Mouse (Mus musculus) MEL (cell line): Measurements from ENCODE around the gene Rtbdn. TPM values are rescaled to one million over a fixed set of nuclear protein-coding genes. Genes with fewer than 3 reads are reported as not detected.

ENCODE experiments used
- DNase-seq: peaks from one replicate; pipeline ENCODE4 v3.0.0; 2011; ENCODE audit warnings: low read depth, low spot score
- H3K27ac ChIP-seq: 2 replicates; pipeline ENCODE4 v1.5.1; 2012; ENCODE audit warnings: low read depth, mild to moderate bottlenecking, control low read depth, low read length, moderate library complexity; ENCODE audit not compliant: control insufficient read depth
- H3K27me3 ChIP-seq, 2 experiments: fragments of 150-350 bp in 1 of 2; sonication (generic) in 1 of 2; 2 replicates each; pipeline ENCODE4 v1.6.1; 2012; ENCODE audit warnings: low read length in 2 of 2, mild to moderate bottlenecking in 2 of 2, improper control_type of control experiment in 1 of 2, moderate library complexity in 1 of 2; ENCODE audit not compliant: insufficient read depth in 2 of 2, control insufficient read depth in 1 of 2
- H3K36me3 ChIP-seq, 2 experiments: 2 replicates each; pipeline ENCODE4 v1.6.1; 2012 to 2014; ENCODE audit warnings: low read length in 2 of 2, improper control_type of control experiment in 1 of 2, inconsistent platforms in 1 of 2, mild to moderate bottlenecking in 1 of 2; ENCODE audit not compliant: insufficient read depth in 2 of 2, control insufficient read depth in 1 of 2
- H3K4me1 ChIP-seq, 2 experiments: fragments of 150-350 bp in 1 of 2; sonication (generic) in 1 of 2; 2 replicates each; pipeline ENCODE4 v1.6.1; 2012; ENCODE audit warnings: low read length in 2 of 2, improper control_type of control experiment in 1 of 2, mild to moderate bottlenecking in 1 of 2; ENCODE audit not compliant: insufficient read depth in 2 of 2, control insufficient read depth in 1 of 2
- H3K4me3 ChIP-seq, 2 experiments: fragments of 150-350 bp in 1 of 2; sonication (generic) in 1 of 2; 2 replicates each; pipeline ENCODE4 v1.5.1; 2012; ENCODE audit warnings: low read depth in 2 of 2, low read length in 2 of 2, mild to moderate bottlenecking in 2 of 2, moderate library complexity in 2 of 2, control low read depth in 1 of 2, improper control_type of control experiment in 1 of 2; ENCODE audit not compliant: control insufficient read depth in 1 of 2, insufficient read depth in 1 of 2
- H3K79me2 ChIP-seq: 2 replicates; pipeline ENCODE4 v1.6.1; 2012; ENCODE audit warnings: mild to moderate bottlenecking, low read length, moderate library complexity; ENCODE audit not compliant: control insufficient read depth, poor library complexity, insufficient read depth
- H3K9ac ChIP-seq: 2 replicates; pipeline ENCODE4 v1.6.1; 2012; ENCODE audit warnings: low read depth, mild to moderate bottlenecking, control low read depth, low read length, moderate library complexity; ENCODE audit not compliant: control insufficient read depth, poor library complexity, severe bottlenecking
- H3K9me3 ChIP-seq: fragments of 150-350 bp; sonication (generic); replicated peaks from 2 replicates; pipeline ENCODE4 v1.6.1; 2012; ENCODE audit warnings: mild to moderate bottlenecking, low read length, improper control_type of control experiment, moderate library complexity; ENCODE audit not compliant: insufficient read depth
- BHLHE40 ChIP-seq: IDR thresholded peaks from 2 replicates; pipeline ENCODE4 v1.6.1; 2012; ENCODE audit warnings: low read depth, mild to moderate bottlenecking, inconsistent platforms, low read length, improper control_type of control experiment, borderline replicate concordance
- CHD2 ChIP-seq: IDR thresholded peaks from 2 replicates; pipeline ENCODE4 v1.6.1; 2011; ENCODE audit warnings: low read length, improper control_type of control experiment
- CTCF ChIP-seq, 3 experiments: IDR thresholded peaks in 2 of 3; conservative IDR thresholded peaks in 1 of 3; 2 replicates each; pipeline ENCODE4 v1.5.1; 2011 to 2012; ENCODE audit warnings: low read length in 3 of 3, low read depth in 2 of 3, mild to moderate bottlenecking in 2 of 3, improper control_type of control experiment in 1 of 3, inconsistent platforms in 1 of 3, mixed read lengths in 1 of 3, moderate library complexity in 1 of 3; ENCODE audit not compliant: control insufficient read depth in 1 of 3, insufficient read depth in 1 of 3, poor library complexity in 1 of 3, severe bottlenecking in 1 of 3
- ELF1 ChIP-seq: IDR thresholded peaks from 2 replicates; pipeline ENCODE4 v1.6.1; 2014; ENCODE audit warnings: low read depth, mild to moderate bottlenecking, inconsistent platforms, low read length, improper control_type of control experiment, moderate library complexity
- GABPA ChIP-seq: IDR thresholded peaks from 2 replicates; pipeline ENCODE4 v1.6.1; 2012; ENCODE audit warnings: low read depth, mild to moderate bottlenecking, inconsistent platforms, low read length, improper control_type of control experiment, moderate library complexity
- JUND ChIP-seq: IDR thresholded peaks from 2 replicates; pipeline ENCODE4 v1.6.1; 2011; ENCODE audit warnings: low read depth, mild to moderate bottlenecking, improper control_type of control experiment, low read length
- KAT2A ChIP-seq: conservative IDR thresholded peaks from 2 replicates; pipeline ENCODE4 v1.6.1; 2012; ENCODE audit warnings: low read depth, low read length, improper control_type of control experiment, inconsistent platforms
- MAFK ChIP-seq: IDR thresholded peaks from 2 replicates; pipeline ENCODE4 v1.6.1; 2011; ENCODE audit warnings: low read depth, mild to moderate bottlenecking, low read length, improper control_type of control experiment, borderline replicate concordance
- MAX ChIP-seq: IDR thresholded peaks from 2 replicates; pipeline ENCODE4 v1.6.1; 2011; ENCODE audit warnings: low read length, improper control_type of control experiment
- MAZ ChIP-seq: IDR thresholded peaks from 2 replicates; pipeline ENCODE4 v1.6.1; 2012; ENCODE audit warnings: low read depth, mild to moderate bottlenecking, inconsistent platforms, low read length, improper control_type of control experiment
- MXI1 ChIP-seq: IDR thresholded peaks from 2 replicates; pipeline ENCODE4 v1.6.1; 2011; ENCODE audit warnings: mild to moderate bottlenecking, low read depth, low read length, improper control_type of control experiment
- MYC ChIP-seq: IDR thresholded peaks from 2 replicates; pipeline ENCODE4 v1.6.1; 2011; ENCODE audit warnings: low read depth, mild to moderate bottlenecking, low read length, improper control_type of control experiment, moderate library complexity
- NELFE ChIP-seq: IDR thresholded peaks from 2 replicates; pipeline ENCODE4 v1.6.1; 2011; ENCODE audit warnings: low read depth, low read length, improper control_type of control experiment
- NRF1 ChIP-seq: IDR thresholded peaks from 2 replicates; pipeline ENCODE4 v1.6.1; 2014; ENCODE audit warnings: low read depth, mild to moderate bottlenecking, inconsistent platforms, low read length, improper control_type of control experiment, moderate library complexity; ENCODE audit not compliant: poor library complexity, insufficient read depth, severe bottlenecking
- POLR2A ChIP-seq, 2 experiments: IDR thresholded peaks; 2 replicates each; pipeline ENCODE4 v1.6.1; 2011 to 2012; ENCODE audit warnings: low read length in 2 of 2, mild to moderate bottlenecking in 2 of 2, control low read depth in 1 of 2, improper control_type of control experiment in 1 of 2, low read depth in 1 of 2, moderate library complexity in 1 of 2; ENCODE audit not compliant: control insufficient read depth in 1 of 2, insufficient read depth in 1 of 2, poor library complexity in 1 of 2
- POLR2AphosphoS2 ChIP-seq: IDR thresholded peaks from 2 replicates; pipeline ENCODE4 v1.6.1; 2011; ENCODE audit warnings: low read length, improper control_type of control experiment
- POLR2AphosphoS5 ChIP-seq: IDR thresholded peaks from 2 replicates; pipeline ENCODE4 v1.6.1; 2012; ENCODE audit warnings: low read depth, borderline replicate concordance, mild to moderate bottlenecking, inconsistent platforms, low read length, moderate library complexity, mixed read lengths
- RAD21 ChIP-seq: IDR thresholded peaks from 2 replicates; pipeline ENCODE4 v1.6.1; 2011; ENCODE audit warnings: mild to moderate bottlenecking, low read depth, low read length, improper control_type of control experiment
- RCOR1 ChIP-seq: IDR thresholded peaks from 2 replicates; pipeline ENCODE4 v1.6.1; 2012; ENCODE audit warnings: low read depth, mild to moderate bottlenecking, inconsistent platforms, low read length, improper control_type of control experiment
- SIN3A ChIP-seq: IDR thresholded peaks from 2 replicates; pipeline ENCODE4 v1.6.1; 2012; ENCODE audit warnings: low read length, improper control_type of control experiment, inconsistent platforms
- SMC3 ChIP-seq: IDR thresholded peaks from 2 replicates; pipeline ENCODE4 v1.6.1; 2011; ENCODE audit warnings: low read depth, low read length, improper control_type of control experiment
- TBP ChIP-seq: IDR thresholded peaks from 2 replicates; pipeline ENCODE4 v1.8.0; 2011; ENCODE audit warnings: low read depth, low read length, improper control_type of control experiment
- TCF12 ChIP-seq: IDR thresholded peaks from 2 replicates; pipeline ENCODE4 v1.6.1; 2014; ENCODE audit warnings: low read depth, mild to moderate bottlenecking, inconsistent platforms, low read length, improper control_type of control experiment, moderate library complexity
- USF1 ChIP-seq: IDR thresholded peaks from 2 replicates; pipeline ENCODE4 v1.6.1; 2014; ENCODE audit warnings: low read depth, mild to moderate bottlenecking, inconsistent platforms, low read length, improper control_type of control experiment, moderate library complexity
- USF2 ChIP-seq, 2 experiments: IDR thresholded peaks; 2 replicates each; pipeline ENCODE4 v1.6.1; 2011 to 2012; ENCODE audit warnings: improper control_type of control experiment in 2 of 2, low read length in 2 of 2, borderline replicate concordance in 1 of 2, inconsistent platforms in 1 of 2, low read depth in 1 of 2, mild to moderate bottlenecking in 1 of 2; ENCODE audit not compliant: insufficient read depth in 1 of 2
- ZC3H11A ChIP-seq: IDR thresholded peaks from 2 replicates; pipeline ENCODE4 v1.6.1; 2012; ENCODE audit warnings: low read depth, mild to moderate bottlenecking, inconsistent platforms, low read length, improper control_type of control experiment
- ZMIZ1 ChIP-seq: IDR thresholded peaks from 2 replicates; pipeline ENCODE4 v1.6.1; 2012; ENCODE audit warnings: low read depth, mild to moderate bottlenecking, inconsistent platforms, low read length, improper control_type of control experiment, moderate library complexity
- polyA plus RNA-seq, 2 experiments: library from polyadenylated mRNA; stranded (reverse) in 1 of 2; unstranded in 1 of 2; fragments of >175 nt in 1 of 2; fragments of >200 nt in 1 of 2; gene quantifications; 2 replicates each; pipeline versions ENCODE4 v1.2.1 to v1.2.4; 2012; ENCODE audit warnings: low replicate concordance in 2 of 2, low read depth in 1 of 2; ENCODE audit not compliant: insufficient read length in 2 of 2, insufficient read depth in 1 of 2, missing spikeins in 1 of 2
- total RNA-seq: library from RNA; depleted of rRNA; stranded (reverse); fragments of 300-350 nt; gene quantifications from 2 replicates; pipeline ENCODE4 v1.2.3, GENCODE M21; 2012

Rtbdn gene
- total and polyA plus RNA-seq, 3 experiments = 0.08 to 0.11 TPM; not detected in 1

DNA sequence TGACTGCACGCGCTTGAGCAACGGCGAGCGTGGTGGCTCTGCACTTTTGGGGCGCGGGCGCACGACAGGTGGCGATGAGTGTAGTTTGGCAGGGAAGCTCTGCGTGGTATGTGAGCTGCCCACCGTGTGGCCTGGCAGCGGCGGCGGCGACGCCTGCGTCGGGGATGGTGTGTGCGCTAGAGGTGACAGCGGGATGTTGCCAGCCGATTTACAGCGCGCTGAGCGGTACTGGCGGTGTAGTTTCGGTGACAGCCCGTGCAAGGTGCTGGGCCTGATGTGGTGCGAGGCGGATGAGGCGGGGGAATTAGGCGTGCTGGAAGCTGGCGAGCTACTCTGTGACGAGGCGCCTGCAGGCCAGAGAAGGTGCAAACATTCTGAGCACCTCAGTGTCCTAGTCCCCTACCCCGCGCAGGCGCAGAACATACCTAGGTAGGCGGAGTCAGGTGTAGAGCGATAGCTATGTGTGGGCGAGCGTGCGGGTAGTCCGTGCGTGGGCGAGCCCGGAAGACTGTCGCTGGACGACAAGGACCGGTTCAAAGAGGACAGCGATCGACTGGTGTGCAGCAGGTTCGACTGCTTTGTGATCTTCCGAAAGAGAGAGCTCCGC, 33.8 kb upstream of the Rtbdn start (continued):
- TF ChIP-seq MAX (peak; percentile 73; the same call in 1 of the 2 replicates), POLR2AphosphoS2 (peak; percentile 98), TBP (0 out of 2 replicates have a peak, but pooled peaks have one; percentile 63), USF1 (no peak; the same call in 1 of the 2 replicates), KAT2A (no peak), SIN3A (peak; percentile 56; the same call in 1 of the 2 replicates), NELFE (peak; percentile 71)

DNA sequence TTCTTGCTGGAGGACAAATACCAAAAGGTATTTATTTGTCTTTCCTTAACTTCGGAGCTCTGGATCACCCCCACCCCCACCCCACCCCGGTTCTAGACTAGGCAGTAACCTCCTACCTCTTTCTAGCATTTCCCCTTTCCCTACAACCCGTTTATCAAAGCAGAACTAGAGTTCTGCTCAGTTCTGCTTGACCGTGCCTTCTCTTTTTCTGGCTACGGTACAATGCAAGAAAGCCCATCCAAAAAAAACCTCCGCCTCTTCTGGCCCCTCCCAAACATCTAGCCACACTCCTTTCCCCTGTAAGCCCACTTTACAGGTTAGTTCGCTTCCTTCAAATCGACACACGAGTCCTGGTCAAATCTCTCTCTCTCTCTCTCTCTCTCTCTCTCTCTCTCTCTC, 33.3 kb upstream of the Rtbdn start:
- H3K27me3 ChIP-seq = no peaks in the 10 kb centered on the region
- H3K9ac ChIP-seq = peak overlapping the region; percentile 69
- DNase-seq = no peak
- H3K79me2 ChIP-seq = peaks cover 35% of the 10 kb centered on the region
- no peaks in the 10 kb centered on the region for H3K9me3 ChIP-seq
- TF ChIP-seq MYC (peak; percentile 6; the same call in 1 of the 2 replicates), POLR2AphosphoS2 (no peak)
- peaks cover 2 to 35% of the 10 kb centered on the region in 2 experiments; a peak in 3 of 4 replicates for H3K4me1 ChIP-seq
- H3K36me3 ChIP-seq = peaks cover 0 to 28% of the 10 kb centered on the region in 2 experiments; a peak in 2 of 4 replicates
- H3K27ac ChIP-seq = peak overlapping the region; percentile 96
- H3K4me3 ChIP-seq = peak overlapping the region; percentile 38 to 49

DNA sequence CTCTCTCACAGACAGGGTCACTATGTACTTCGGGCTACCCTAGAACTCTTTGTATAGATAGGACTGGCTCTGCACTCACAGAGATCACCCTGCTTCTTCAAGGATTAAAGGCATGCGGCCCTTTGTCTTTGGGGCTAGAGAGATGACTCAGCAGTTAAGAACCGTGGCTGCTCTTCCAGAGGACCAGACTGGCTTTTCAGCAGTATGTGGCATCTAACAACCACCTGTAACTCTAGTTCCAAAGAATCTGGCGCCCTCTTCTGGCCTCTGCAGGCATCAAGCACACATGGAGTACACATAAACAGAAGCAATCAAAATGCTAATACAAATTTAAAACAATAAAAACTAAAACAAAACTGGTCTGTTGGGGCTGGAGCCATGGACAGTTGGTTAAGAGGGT, 32.8 kb upstream of the Rtbdn start:
- Histone ChIP-seq H3K36me3 (peaks cover 0 to 28% of the 10 kb centered on the region in 2 experiments; a peak in 2 of 4 replicates), H3K27me3 (no peaks in the 10 kb centered on the region)
- TF ChIP-seq POLR2A (IDR thresholded peaks at IDR 0.05; ENCODE audit: control insufficient read depth in 1 of 2, insufficient read depth in 1 of 2, low read depth in 1 of 2, low read length in 2 of 2, poor library complexity in 1 of 2) = 0 out of 4 replicates have a peak, but pooled peaks of 1 of the 2 experiments have one; percentile 2
- TF ChIP-seq CHD2 = no peak
- 0 out of 2 replicates have a peak, but pooled peaks have one; percentile 13 for TF ChIP-seq TBP
- TF ChIP-seq ZMIZ1 = no peak
- TF ChIP-seq BHLHE40 = no peak
- no peak for TF ChIP-seq RCOR1
- peak; percentile 53 for TF ChIP-seq SMC3
- no peak for TF ChIP-seq NRF1
- peak; percentile 55 for TF ChIP-seq RAD21
- TF ChIP-seq TCF12 = no peak
- TF ChIP-seq NELFE = no peak
- no peak for TF ChIP-seq JUND
- TF ChIP-seq GABPA = peak; percentile 48; the same call in 1 of the 2 replicates
- peak; percentile 77; the same call in 1 of the 2 replicates for TF ChIP-seq POLR2AphosphoS2
- peak; percentile 42 for TF ChIP-seq ZC3H11A
- TF ChIP-seq CTCF (IDR thresholded peaks at IDR 0.05 in 2 of 3, conservative IDR thresholded peaks at IDR 0.05 in 1 of 3; ENCODE audit: control insufficient read depth in 1 of 3, insufficient read depth in 1 of 3, low read depth in 2 of 3, low read length in 3 of 3, poor library complexity in 1 of 3, severe bottlenecking in 1 of 3) = peak; percentile 69 to 79 (median 70)
- no peak for TF ChIP-seq USF1
- no peak for TF ChIP-seq USF2 (IDR thresholded peaks at IDR 0.05; ENCODE audit: borderline replicate concordance in 1 of 2, insufficient read depth in 1 of 2, low read depth in 1 of 2, low read length in 2 of 2)
- TF ChIP-seq MYC = no peak
- TF ChIP-seq MAFK = peak; percentile 71; the same call in 1 of the 2 replicates
- no peak for TF ChIP-seq POLR2AphosphoS5
- no peak; the same call in 1 of the 2 replicates for TF ChIP-seq MXI1
- TF ChIP-seq MAZ = no peak
- no peak for TF ChIP-seq ELF1

More for the DNA sequence above, 32.8 kb upstream of the Rtbdn start:
- Histone ChIP-seq H3K79me2 (peaks cover 31% of the 10 kb centered on the region), H3K27ac (peak overlapping the region; percentile 96), H3K9ac (peak overlapping the region; percentile 69), H3K9me3 (no peaks in the 10 kb centered on the region), H3K4me3 (peak overlapping the region; percentile 38 to 49), H3K4me1 (peaks cover 2 to 35% of the 10 kb centered on the region in 2 experiments; a peak in 3 of 4 replicates)
- peak; percentile 91 for DNase-seq
